Mouse (Mus musculus) layer of hippocampus, adult 2 months (tissue): ENCODE data around the gene Tmed3. TPM values are rescaled to one million over a fixed set of nuclear protein-coding genes. Genes with fewer than 3 reads are reported as not detected.

Experiments
- DNase-seq, 2 experiments: peaks; one replicate each; pipeline ENCODE4 v3.0.0; 2022; ENCODE audit warnings: low spot score in 2 of 2
- H3K27ac ChIP-seq: fragments of 200-600 bp; 2 replicates; pipeline ENCODE4 v1.8.1; 2022
- H3K4me3 ChIP-seq: fragments of 200-600 bp; 2 replicates; pipeline ENCODE4 v1.8.1; 2022; ENCODE audit warnings: mild to moderate bottlenecking
- CTCF ChIP-seq: fragments of 200-600 bp; conservative IDR thresholded peaks from 2 replicates; pipeline ENCODE4 v1.8.1; 2022; ENCODE audit warnings: antibody characterized with exemption, mild to moderate bottlenecking, moderate library complexity
- total RNA-seq, 2 experiments: library from RNA; stranded (reverse); gene quantifications; 2 replicates each; pipeline ENCODE4 v1.2.3; 2021

The Tmed3 gene
- total RNA-seq, 2 experiments from 2014 or later = 24.8 to 26.4 TPM

DNA sequence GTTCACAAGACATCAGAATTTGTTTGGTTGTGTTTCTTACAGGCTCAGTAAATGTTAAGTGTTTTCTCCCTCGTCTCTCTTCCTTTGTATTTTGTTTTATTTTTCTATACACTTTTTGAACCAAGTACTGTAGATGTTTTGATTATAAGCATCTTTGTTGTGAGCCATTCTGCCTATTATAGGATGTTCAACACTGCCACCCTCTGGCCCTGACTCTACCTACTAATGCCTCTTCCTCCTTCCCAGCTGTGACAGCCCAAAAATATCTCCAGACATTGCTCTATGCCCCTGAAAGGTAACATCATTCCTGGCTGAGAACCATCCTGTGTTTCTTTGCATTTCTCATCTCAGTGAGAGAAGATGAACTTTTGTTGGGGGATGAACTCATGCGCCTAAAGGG is 18.6 kb downstream of the Tmed3 start:
- no peak for DNase-seq
- H3K27ac ChIP-seq = no peak overlapping the region
- TF ChIP-seq CTCF = peak; percentile 62
- H3K4me3 ChIP-seq = no peak overlapping the region

DNA sequence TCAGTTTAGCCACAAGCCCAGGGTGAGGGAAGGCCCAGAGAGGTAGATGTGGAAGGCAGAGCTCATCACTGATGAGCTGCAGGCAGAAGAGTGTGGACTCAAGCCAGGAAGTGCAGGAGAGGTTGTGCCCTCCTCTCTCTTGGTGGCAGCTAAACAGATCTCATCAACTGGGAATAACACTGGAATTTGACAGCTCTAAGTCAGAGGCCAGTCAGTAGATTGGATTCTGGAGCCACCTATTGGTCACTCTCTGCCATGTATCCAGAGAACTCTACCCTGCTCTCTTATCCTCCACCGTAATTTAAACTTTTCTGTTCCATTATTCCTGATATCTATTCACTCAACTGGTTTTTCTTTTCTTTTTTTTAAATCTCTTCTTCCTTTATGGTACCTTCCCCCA is 25.9 kb downstream of the Tmed3 start:
- no peak overlapping the region for H3K27ac ChIP-seq
- peak; percentile 82 for TF ChIP-seq CTCF
- peak in 1 of 2 experiments; percentile 19 for DNase-seq
- no peak overlapping the region for H3K4me3 ChIP-seq

DNA sequence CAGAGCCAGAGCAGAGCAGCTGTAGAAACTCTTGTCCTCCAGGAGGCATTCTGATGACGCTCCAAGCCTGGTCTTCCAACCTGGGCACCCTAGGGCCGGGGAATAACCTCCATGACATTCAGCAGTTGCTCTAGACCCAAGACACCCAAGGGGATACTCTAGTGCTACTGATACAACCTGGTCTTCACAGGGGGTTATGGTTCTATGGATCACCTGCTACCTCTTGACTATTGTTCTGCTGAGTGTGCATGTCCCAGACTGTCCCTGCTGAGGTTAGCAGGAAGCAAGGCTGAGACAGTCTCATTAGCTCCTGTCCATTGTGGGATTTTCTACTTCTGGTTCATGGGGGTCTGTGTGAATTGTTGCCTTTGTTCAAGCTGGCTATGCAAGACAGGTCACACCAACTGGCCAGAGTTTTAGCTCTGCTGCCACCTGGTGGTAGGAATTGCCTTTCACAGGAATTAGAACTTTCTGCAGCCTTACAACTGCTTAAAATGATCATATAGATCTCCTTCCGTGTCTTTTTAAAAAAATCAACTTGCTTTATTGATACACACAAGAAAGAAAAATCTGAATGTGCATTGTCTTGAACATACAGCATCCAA is 30.8 kb downstream of the Tmed3 start:
- peak; percentile 94 for TF ChIP-seq CTCF
- no peak overlapping the region for H3K27ac ChIP-seq
- peak; percentile 47 to 81 for DNase-seq
- no peak overlapping the region for H3K4me3 ChIP-seq

DNA sequence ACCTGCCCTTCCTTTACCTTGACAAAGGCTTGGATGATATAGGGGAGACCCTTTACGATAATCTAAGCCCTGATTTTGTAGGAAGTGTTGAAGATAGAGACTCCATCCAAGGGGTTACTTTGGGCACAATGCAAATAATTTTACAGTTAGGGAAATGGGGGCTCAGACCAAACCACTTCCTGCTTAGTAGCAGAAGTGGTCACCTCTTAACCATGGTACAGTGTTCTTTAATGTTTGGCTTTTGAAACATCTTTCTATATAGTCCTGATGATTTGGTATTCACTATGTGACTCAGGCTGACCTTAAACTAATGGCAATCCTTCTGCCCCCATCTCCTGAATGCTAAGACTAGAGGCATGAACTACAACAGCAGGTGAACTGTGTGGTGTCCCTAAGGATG is 31.5 kb downstream of the Tmed3 start:
- no peak for TF ChIP-seq CTCF
- H3K4me3 ChIP-seq = no peak overlapping the region
- no peak for DNase-seq
- H3K27ac ChIP-seq = no peak overlapping the region

DNA sequence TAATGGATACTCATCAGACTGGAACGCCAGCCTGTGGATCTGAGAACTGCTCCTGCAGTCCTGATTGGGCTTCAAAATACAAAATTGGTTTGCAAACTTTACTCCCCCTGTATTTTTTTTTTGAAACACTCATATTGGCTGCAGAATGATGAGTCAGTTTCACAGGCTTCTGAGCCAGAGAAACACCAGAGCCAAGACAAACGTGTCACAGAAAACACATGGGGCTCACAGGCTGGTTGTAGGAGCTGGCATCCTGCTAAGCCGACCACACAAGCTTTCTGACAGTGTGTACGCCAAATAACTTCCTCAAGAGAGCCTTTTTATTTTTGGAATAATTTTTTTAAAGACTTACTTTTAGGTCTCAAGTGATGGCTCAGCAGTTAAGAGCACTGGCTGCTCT is 35.0 kb downstream of the Tmed3 start:
- peak; percentile 53 to 65 for DNase-seq
- TF ChIP-seq CTCF = no peak

DNA sequence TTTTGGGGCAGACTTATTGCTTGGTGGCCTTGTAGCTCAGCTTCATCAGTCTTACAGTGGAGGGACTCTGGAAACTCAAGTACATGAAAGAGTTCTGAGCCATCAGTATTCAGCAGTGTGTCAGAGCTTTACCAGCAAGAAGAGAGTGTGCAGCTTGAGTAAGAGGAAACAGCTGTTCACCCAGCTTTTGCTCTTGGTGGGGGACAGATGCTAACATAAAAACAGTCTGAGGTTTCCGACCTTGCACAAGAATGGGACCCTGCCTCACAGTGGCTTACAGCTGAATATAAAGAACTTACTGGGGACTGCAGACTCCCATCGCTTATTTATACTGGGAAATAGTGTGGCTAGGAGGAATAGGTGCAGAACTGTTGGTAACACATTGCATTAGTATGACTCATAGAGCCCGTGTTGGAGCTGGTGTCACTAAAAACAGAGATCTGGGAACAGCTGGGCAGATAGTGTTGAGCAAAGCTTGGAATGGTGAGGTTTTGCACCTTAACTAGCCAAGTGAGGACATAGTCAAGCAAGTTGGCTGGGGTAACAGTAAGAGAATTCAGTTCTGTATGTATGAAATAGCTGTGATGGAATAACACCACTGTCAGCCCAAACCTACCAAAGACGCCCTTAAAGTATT is 37.4 kb downstream of the Tmed3 start:
- no peak overlapping the region for H3K4me3 ChIP-seq

More for the DNA sequence above, 35.0 kb downstream of the Tmed3 start:
- Histone ChIP-seq H3K4me3 (no peak overlapping the region), H3K27ac (no peak overlapping the region)

DNA sequence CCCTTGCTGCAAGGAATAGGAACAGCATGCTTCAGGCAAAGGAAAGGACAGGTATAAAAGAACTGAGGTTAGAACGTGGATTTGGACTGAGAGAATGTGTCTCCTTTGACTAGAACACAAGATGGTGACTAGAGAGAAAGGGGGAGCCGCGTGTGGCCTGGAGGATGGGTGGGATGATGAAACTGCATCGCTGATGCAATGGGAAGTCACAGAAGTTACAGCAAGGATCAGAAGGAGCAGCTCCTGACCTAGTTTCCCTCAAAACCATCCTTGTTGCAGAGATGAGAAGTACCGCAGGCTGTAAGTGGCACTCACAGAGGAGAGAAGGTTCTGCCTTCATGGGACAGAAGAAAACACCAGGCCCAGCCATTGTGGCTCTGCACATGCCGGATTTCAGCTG is 54.0 kb downstream of the Tmed3 start:
- H3K4me3 ChIP-seq = no peak overlapping the region
- DNase-seq = no peak
- H3K27ac ChIP-seq = no peak overlapping the region
- TF ChIP-seq CTCF = no peak

More for the DNA sequence above, 37.4 kb downstream of the Tmed3 start:
- TF ChIP-seq CTCF = no peak
- DNase-seq = no peak
- H3K27ac ChIP-seq = no peak overlapping the region

Other genes with a start within 250 kb of the Tmed3 start
- 1 to 10 TPM; 2.9 to 3.2 TPM for gene Minar1, start 81.9 kb downstream of the Tmed3 start, total RNA-seq
- gene Ankrd34c, start 33.4 kb upstream of the Tmed3 start, total RNA-seq = 1 to 10 TPM in 1 of 2 experiments, under 1 TPM in 1; 1.00 to 1.2 TPM
- 100 to 1,000 TPM; 480 to 498 TPM for gene Rasgrf1, start 204.8 kb upstream of the Tmed3 start, total RNA-seq